Mouse (Mus musculus): ENCODE measurements around the gene Trim39.

The Trim39 gene

DNA sequence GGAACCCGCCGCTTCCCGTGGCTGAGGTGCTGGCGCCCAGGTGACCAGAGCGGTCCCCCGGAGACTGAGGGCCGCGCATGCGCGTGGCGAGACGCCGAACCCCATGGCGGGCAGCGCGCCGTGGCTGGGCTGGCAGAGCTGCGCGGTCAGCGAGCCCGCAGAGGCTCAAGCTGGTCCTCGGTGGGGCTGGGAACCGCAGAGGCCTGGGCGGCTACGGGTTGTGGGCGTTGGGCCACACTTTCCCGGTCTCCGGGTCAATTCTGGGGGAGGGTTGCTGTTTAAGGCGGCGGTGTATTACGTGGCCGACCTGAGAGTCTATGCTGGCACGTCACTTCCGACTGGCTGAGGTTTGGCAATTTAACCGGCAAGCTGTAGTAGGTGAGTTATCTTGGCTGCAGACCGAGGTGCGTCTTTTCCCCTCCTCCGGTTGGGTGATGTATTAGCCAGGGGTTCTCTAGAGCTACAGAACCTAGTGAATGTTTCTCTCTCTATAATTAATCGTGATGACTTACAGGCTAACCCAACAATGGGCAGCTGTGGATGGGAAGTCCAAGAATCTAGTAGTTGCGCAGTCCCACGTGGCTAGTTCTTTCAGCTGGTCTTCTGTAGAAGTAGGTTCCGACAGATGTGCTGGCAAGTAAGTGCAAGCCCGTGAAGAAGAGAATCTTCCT, at the start of gene Trim39:
Gene Trim39, minus strand, starts transcription at position 662 of the 671 bp plus-strand sequence.
- peak; percentile 91 for DNase-seq (ENCODE audit: extremely low spot score, low spot score)

DNA sequence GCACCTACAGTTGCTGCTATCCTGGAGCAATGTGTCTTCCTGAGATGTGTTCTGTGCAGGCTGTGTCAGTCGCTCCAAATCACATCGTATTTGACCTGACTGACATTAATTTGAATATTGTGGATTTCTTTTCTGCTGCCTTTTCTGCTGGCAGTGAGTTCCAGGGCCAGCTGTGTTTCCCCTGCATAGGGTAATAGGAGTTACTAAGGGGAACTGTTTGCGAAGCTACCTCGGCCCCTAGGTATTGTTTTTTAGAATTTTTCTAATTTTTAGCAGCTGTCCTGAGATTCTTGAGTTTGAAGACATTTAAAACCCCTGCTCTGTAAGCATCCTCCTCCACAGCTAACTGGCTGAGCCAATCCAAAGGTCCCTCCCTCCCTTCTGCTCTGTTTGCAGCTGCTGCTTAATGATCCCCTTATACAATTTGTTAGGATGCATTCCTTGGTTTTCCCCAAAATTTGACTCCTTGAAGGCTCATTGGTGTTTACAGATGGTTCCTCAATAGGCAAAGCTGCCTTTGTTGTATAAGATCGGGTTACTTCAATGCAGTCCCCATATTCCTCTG, 43.7 kb upstream of the Trim39 start:
- no peak for DNase-seq (ENCODE audit: extremely low spot score, low spot score)

- peak; percentile 55 for DNase-seq (ENCODE audit: extremely low spot score, low spot score)
Measured at GRCm38 (mm10) chr17:36315041-36315688, 43.1 kb upstream of the Trim39 start.

DNA sequence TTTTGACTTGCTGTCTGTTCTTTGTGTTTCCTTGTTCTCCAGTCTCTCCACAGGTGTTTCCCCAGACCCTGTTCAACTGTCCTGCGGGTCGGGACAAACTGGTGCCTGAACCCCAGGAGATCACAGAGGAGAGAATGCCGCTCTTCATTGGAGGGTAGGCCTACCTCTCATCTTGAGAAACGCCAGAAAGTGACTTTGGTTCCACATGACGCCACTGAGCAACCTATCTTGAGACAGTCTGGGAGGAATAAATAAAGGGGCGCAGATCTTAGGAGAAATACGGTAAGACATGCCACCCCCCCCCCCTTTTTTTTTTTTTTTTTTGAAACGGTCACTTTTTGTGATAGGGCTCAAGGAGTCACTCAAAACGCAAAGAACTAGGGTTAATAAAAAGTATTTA, 42.5 kb upstream of the Trim39 start:
- DNase-seq (ENCODE audit: extremely low spot score, low spot score) = peak; percentile 30

GRCm38 (mm10) chr17:36309293-36309692, 37.2 kb upstream of the Trim39 start:
- no peak for DNase-seq (ENCODE audit: extremely low spot score, low spot score)

DNA sequence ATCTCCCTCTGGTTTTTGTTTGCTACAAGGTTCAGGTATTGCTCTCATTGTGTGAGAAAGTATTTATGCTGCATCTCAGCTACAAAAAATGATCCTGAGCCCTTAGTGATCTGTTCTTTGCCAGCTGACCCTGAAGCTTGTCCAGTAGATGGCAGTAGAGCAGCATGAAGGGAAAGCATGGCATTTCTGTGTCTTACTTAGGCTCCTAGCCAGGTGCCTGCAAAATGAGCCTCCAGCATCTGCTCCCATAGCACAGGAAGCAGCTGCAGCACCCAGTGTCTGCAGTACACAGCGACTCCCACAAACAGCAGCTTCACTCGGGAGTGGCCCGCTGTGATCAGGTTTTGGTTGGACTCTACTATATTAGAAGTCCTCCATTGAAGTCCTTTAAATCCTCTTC, 36.8 kb upstream of the Trim39 start:
- peak; percentile 42 for DNase-seq (ENCODE audit: extremely low spot score, low spot score)

DNA sequence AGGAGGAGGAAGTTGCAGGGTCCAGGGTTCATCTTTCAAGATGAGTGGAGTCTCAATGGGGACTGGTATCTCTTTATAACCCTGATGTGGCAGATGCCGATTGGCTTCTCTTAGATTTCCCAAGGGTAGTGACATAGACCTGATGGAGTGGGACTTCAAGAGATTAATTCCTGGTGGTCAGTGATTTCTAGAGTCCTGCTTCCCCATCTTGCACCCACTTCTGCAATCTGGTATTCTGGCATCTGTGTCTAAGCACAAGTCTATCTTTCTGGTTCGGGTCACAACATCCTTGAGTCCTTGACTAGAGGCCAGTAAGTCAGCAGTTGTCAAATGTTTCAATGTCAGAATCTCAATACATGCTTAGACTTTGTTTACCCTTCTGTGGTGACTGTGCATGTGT, 14.3 kb upstream of the Trim39 start, which contains the start of gene H2-M10.2:
Gene H2-M10.2, minus strand, starts transcription at position 101 of the 400 bp plus-strand sequence.
- DNase-seq (ENCODE audit: extremely low spot score, low spot score) = no peak

GRCm38 (mm10) chr17:36281521-36282245, 9.6 kb upstream of the Trim39 start:
- DNase-seq (ENCODE audit: extremely low spot score, low spot score) = no peak

DNA sequence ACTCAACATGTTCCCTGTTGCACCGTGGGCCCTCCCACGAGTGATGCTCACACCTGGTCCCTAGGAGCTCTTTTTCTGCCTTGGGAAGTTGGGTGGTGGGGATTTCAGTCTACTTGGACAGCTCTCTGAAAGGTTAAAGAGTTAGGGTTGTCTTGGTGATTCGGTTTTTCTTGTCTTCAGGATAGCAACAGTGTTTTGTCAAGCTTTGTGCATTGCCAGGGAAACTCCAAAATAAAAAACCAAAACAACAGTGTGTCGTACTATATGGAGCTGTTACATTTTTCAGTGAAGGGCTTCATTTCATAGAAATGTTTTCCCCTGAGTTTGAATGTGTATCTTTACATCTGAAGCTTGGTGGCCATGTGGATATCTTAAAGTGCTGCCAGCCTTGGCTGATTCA, 2.7 kb upstream of the Trim39 start:
- DNase-seq (ENCODE audit: extremely low spot score, low spot score) = no peak

DNA sequence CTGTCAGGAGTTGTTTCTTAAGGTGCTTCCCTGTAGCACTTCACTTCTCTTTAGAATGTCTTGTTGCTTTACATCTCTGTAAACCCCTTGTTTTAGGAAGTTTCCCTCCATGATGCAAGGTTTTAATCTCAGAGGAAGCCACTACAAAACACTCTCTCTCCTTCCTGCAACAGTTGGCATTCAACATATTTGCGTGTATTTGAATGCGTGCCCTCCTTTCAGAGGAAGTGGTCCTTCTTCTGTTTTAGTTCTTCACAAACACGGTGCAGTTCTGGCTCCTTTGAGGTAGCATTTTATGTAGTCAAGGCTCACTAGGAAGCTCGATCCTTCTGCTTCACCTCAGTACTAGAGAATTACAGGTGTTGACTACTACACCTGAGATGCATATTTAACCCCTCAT, 1.7 kb upstream of the Trim39 start:
- DNase-seq (ENCODE audit: extremely low spot score, low spot score) = no peak

DNA sequence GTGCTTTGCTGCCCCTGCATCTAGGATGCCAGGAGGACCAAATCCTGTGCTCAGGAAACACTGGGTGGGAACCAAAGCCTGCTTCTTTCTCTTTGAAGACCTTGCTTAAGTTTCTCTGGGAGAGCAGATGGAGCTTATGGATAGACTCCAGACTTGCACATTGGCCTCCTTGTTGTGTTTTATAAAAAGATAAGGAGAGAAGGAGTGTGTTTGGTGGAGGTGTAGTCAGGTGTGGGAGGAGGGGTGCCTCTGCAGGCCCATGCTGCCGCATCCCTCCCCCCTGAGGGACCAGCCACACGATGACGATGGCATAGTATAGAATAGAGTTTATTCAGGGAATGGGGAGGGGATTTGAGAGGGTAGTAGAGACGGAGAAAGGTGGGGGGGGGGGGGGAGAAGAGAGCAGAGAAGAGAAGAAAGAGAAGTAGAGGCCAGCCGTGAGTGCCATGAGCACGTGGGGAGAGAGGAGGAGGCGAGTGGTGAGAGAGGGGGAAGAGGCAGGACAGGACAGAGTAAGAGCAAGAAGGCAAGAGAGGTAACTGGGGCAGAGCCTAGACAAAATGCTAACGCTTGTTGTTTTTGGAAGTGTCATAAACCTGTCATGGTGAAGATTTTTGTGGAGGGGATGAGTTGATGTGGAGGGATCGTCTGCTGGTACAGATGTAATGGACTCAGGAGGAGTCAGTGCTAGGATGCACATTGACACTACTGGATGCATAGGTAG, 758 bp upstream of the Trim39 start:
- DNase-seq (ENCODE audit: extremely low spot score, low spot score) = no peak

GRCm38 (mm10) chr17:36270956-36271585, 976 bp downstream of the Trim39 start:
- peak; percentile 96 for DNase-seq (ENCODE audit: extremely low spot score, low spot score)

- DNase-seq (ENCODE audit: extremely low spot score, low spot score) = no peak
Measured at GRCm38 (mm10) chr17:36265834-36266233, 6.2 kb downstream of the Trim39 start.

GRCm38 (mm10) chr17:36264273-36264925, 7.6 kb downstream of the Trim39 start:
- no peak for DNase-seq (ENCODE audit: extremely low spot score, low spot score)

DNA sequence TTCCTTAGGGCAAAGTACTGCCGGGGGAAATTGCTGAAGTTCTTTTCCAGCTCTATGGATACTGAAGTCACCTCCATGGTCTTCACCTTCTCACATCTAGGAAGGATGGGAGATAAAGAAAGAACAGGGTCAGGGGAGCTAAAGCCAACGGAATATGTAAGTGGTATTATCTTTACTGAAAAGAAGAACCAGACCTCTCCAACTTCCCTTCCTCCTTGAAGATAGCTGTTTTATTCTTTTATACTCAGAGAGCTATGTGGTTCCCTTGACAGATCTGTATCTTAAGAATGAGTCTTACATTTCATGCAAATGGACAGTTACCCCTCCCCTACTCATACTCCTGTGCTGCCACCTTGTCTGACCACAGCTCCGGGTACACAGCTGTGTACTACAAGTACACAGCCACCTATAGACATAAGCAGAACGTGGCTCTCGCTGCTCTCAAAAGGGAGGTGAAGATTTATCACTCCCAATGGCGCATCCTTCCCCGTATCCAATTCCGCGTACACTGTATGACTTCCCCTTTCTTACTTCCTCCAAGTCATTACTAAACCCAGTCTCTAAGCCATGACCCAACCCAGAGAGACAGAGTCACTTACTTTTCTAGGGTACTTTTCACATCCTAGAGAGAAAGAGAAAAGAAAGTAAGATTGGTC, 10.4 kb downstream of the Trim39 start:
- no peak for DNase-seq (ENCODE audit: extremely low spot score, low spot score)

GRCm38 (mm10) chr17:36257969-36258368, 14.1 kb downstream of the Trim39 start, which contains the start of gene Rpp21:
Rpp21 (minus strand) TSS chr17:36258069.
- no peak for DNase-seq (ENCODE audit: extremely low spot score, low spot score)

DNA sequence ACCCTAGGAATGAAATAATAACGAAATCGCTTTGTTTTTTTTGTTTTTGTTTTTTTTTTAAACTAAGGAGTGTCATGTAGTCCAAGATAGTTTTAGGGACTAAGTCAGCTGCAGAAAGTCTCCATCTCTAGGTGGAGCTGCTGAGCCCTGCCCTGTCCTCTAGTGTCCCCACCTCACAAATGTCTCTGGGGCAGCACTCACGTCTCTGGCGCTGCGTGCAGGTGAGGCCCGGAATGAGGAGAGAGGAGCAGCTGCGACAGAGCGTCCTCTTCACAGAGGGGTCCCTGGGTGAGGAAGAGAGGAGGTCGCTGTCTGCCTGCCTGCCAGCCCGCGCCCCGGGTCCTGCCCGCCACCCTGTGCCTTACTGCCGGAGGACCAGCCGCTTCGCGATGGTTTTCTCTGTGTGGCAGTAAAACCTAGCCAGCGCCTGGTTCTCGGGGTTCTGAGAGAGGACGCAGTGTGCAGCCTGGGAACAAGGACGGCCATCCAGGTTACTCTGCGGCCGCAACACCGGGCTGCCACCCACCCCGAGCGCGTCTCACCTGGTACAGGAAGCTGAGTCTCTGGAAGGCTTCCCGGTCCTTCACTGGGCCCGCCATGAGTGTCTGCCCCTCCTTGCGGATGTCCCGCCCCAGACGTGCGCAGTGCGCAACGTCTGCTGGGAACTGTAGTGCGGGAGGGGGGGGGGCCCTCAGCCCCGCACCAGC, 14.7 kb downstream of the Trim39 start:
- peak; percentile 78 for DNase-seq (ENCODE audit: extremely low spot score, low spot score)

- no peak for DNase-seq (ENCODE audit: extremely low spot score, low spot score)
Measured at GRCm38 (mm10) chr17:36253087-36253600, 18.9 kb downstream of the Trim39 start.

Data from neural tube, embryonic 10.5 days (tissue).